Mouse (Mus musculus): ENCODE measurements around the gene Insl3.

DNA sequence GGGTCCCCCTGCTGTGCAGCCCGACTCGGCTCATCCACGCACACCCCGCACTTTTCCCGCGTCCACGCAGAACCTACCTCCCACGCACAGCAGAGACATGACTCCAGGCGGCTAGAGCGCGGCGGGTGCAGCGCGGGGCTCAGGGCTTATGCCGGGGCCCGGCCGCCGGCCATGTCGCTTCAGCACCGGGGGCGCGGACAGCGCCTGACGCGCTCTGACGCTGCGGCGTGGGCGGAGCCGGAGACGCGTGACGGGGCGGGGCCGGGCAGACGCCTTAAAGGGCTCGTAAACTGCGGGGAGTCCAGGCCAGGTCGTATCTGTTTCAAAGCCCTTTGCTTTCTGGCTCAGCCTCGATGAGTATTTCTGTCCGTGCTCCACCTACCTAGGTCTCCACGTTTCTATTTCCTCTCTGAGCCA is 17.5 kb upstream of the Insl3 start, which contains the start of gene Unc13a:
- TF ChIP-seq CTCF (IDR thresholded peaks at IDR 0.05; ENCODE audit: low read depth, low read length) (no peak), POLR2A (IDR thresholded peaks at IDR 0.05; ENCODE audit: extremely low read depth, insufficient read depth, low read length) (no peak)
